Mouse (Mus musculus): ENCODE data around the gene Mesp1. TPM values are rescaled to one million over a fixed set of nuclear protein-coding genes. Genes with fewer than 3 reads are reported as not detected.
"Not testable (repeated sequence)": the region's sequence is repeated elsewhere in the genome, so short reads cannot be mapped to it uniquely, and the experiment has no call there.

The Mesp1 gene
- total and polyA plus RNA-seq, 3 experiments = not detected

- TF ChIP-seq BHLHE40 (IDR thresholded peaks at IDR 0.05; ENCODE audit: low read depth, low read length) = no peak
- no peak for TF ChIP-seq POLR2AphosphoS2 (IDR thresholded peaks at IDR 0.05; ENCODE audit: low read depth, low read length)
- TF ChIP-seq MAFK (IDR thresholded peaks at IDR 0.05; ENCODE audit: insufficient replicate concordance, low read length) = no peak
- no peak for TF ChIP-seq ZMIZ1 (IDR thresholded peaks at IDR 0.05; ENCODE audit: low read depth, low read length)
- no peak for TF ChIP-seq HCFC1 (IDR thresholded peaks at IDR 0.05; ENCODE audit: low read depth, low read length)
- no peak for TF ChIP-seq ZKSCAN1 (IDR thresholded peaks at IDR 0.05; ENCODE audit: borderline replicate concordance, low read depth, low read length)
Observed at GRCm38 (mm10) chr7:79799048-79799447, 5.5 kb upstream of the Mesp1 start (continued).

GRCm38 (mm10) chr7:79798606-79799005, 5.0 kb upstream of the Mesp1 start:
- Histone ChIP-seq H3K36me3 (replicated peaks in 1 of 2; ENCODE audit: control insufficient read depth in 1 of 2, insufficient read depth in 1 of 2, low read length in 1 of 2) (no peaks in the 10 kb centered on the region), H3K4me3 (replicated peaks in 1 of 3; ENCODE audit: low read depth in 2 of 3, low read length in 2 of 3, poor library complexity in 1 of 3) (no peak overlapping the region), H3K9me3 (replicated peaks; ENCODE audit: low read length) (no peaks in the 10 kb centered on the region), H3K4me2 (ENCODE audit: insufficient read depth, low read depth, poor library complexity, severe bottlenecking) (no peak overlapping the region), H3K27me3 (replicated peaks) (peaks cover 6% of the 10 kb centered on the region), H3K4me1 (ENCODE audit: control insufficient read depth in 1 of 2, insufficient read depth in 2 of 2) (peaks cover 5 to 8% of the 10 kb centered on the region in 2 experiments; a peak in 3 of 4 replicates), H3K9ac (ENCODE audit: insufficient read depth, low read depth) (no peak overlapping the region), H3K79me2 (replicated peaks; ENCODE audit: control insufficient read depth, extremely low read depth, insufficient read depth, poor library complexity, severe bottlenecking) (no peaks in the 10 kb centered on the region), H3K27ac (ENCODE audit: insufficient read depth, low read depth) (no peak overlapping the region)
- DNase-seq (ENCODE audit: extremely low read depth) = no peak
- in situ Hi-C loops (cut with MboI; ENCODE audit: low pct_ligation_motif_present, low pct_unique_long_range_greater_than_20kb, low sequenced_read_pairs) (loop anchor here (5.0 kb wide), 1 partner anchor 119 kb away; no protein-coding TSS in a partner anchor), dilution Hi-C loops (cut with MboI; ENCODE audit: extremely low pct_ligation_motif_present, extremely low pct_unique_long_range_greater_than_20kb, low sequenced_read_pairs) (no loop called here)
- no peak for TF ChIP-seq MXI1 (IDR thresholded peaks at IDR 0.05; ENCODE audit: low read depth, low read length)
- no peak for TF ChIP-seq IRF4 (IDR thresholded peaks at IDR 0.05; ENCODE audit: low read depth, low read length)
- no peak for TF ChIP-seq ZMIZ1 (IDR thresholded peaks at IDR 0.05; ENCODE audit: low read depth, low read length)
- TF ChIP-seq JUND (conservative IDR thresholded peaks at IDR 0.05; ENCODE audit: low read depth, low read length) = no peak

GRCm38 (mm10) chr7:79792635-79793421, 760 bp downstream of the Mesp1 start:
- H3K27ac ChIP-seq (ENCODE audit: insufficient read depth, low read depth) = no peak overlapping the region
- TF ChIP-seq CTCF (conservative IDR thresholded peaks at IDR 0.05 in 1 of 2, IDR thresholded peaks at IDR 0.05 in 1 of 2; ENCODE audit: low read depth in 2 of 2, low read length in 2 of 2) = peak in 1 of 2 experiments; percentile 21; a peak in 2 of 4 replicates
- no peak for TF ChIP-seq ETS1 (conservative IDR thresholded peaks at IDR 0.05; ENCODE audit: low read depth, low read length)

GRCm38 (mm10) chr7:79789812-79790211, 3.8 kb downstream of the Mesp1 start:
- H3K4me2 ChIP-seq (ENCODE audit: insufficient read depth, low read depth, poor library complexity, severe bottlenecking); H3K79me2 ChIP-seq (replicated peaks; ENCODE audit: control insufficient read depth, extremely low read depth, insufficient read depth, poor library complexity, severe bottlenecking); H3K9ac ChIP-seq (ENCODE audit: insufficient read depth, low read depth); in situ Hi-C loops (cut with MboI; ENCODE audit: low pct_ligation_motif_present, low pct_unique_long_range_greater_than_20kb, low sequenced_read_pairs); H3K27me3 ChIP-seq (replicated peaks); H3K9me3 ChIP-seq (replicated peaks; ENCODE audit: low read length); H3K27ac ChIP-seq (ENCODE audit: insufficient read depth, low read depth); dilution Hi-C loops (cut with MboI; ENCODE audit: extremely low pct_ligation_motif_present, extremely low pct_unique_long_range_greater_than_20kb, low sequenced_read_pairs); H3K4me3 ChIP-seq (replicated peaks in 1 of 3; ENCODE audit: low read depth in 2 of 3, low read length in 2 of 3, poor library complexity in 1 of 3); H3K36me3 ChIP-seq (replicated peaks in 1 of 2; ENCODE audit: control insufficient read depth in 1 of 2, insufficient read depth in 1 of 2, low read length in 1 of 2); DNase-seq (ENCODE audit: extremely low read depth); H3K4me1 ChIP-seq (ENCODE audit: control insufficient read depth in 1 of 2, insufficient read depth in 2 of 2): not testable (repeated sequence)

More at GRCm38 (mm10) chr7:79792635-79793421, 760 bp downstream of the Mesp1 start:
- Histone ChIP-seq H3K4me3 (replicated peaks in 1 of 3; ENCODE audit: low read depth in 2 of 3, low read length in 2 of 3, poor library complexity in 1 of 3) (no peak overlapping the region), H3K36me3 (replicated peaks in 1 of 2; ENCODE audit: control insufficient read depth in 1 of 2, insufficient read depth in 1 of 2, low read length in 1 of 2) (no peaks in the 10 kb centered on the region), H3K79me2 (replicated peaks; ENCODE audit: control insufficient read depth, extremely low read depth, insufficient read depth, poor library complexity, severe bottlenecking) (no peaks in the 10 kb centered on the region), H3K27me3 (replicated peaks) (peaks cover 3% of the 10 kb centered on the region), H3K9me3 (replicated peaks; ENCODE audit: low read length) (no peaks in the 10 kb centered on the region), H3K4me2 (ENCODE audit: insufficient read depth, low read depth, poor library complexity, severe bottlenecking) (no peak overlapping the region), H3K9ac (ENCODE audit: insufficient read depth, low read depth) (no peak overlapping the region), H3K4me1 (ENCODE audit: control insufficient read depth in 1 of 2, insufficient read depth in 2 of 2) (peaks cover 5 to 8% of the 10 kb centered on the region in 2 experiments; a peak in 3 of 4 replicates)
- in situ Hi-C loops (cut with MboI; ENCODE audit: low pct_ligation_motif_present, low pct_unique_long_range_greater_than_20kb, low sequenced_read_pairs) (no loop called here), dilution Hi-C loops (cut with MboI; ENCODE audit: extremely low pct_ligation_motif_present, extremely low pct_unique_long_range_greater_than_20kb, low sequenced_read_pairs) (no loop called here)
- DNase-seq (ENCODE audit: extremely low read depth) = no peak
